Mouse (Mus musculus) embryo, embryonic 9.5 days (tissue): ENCODE measurements around the gene Btn1a1.
A peak's percentile ranks its signal among the peaks of the same experiment; 100 is the strongest.

Source experiments
- DNase-seq: peaks from one replicate; pipeline ENCODE4 v3.0.0-alpha.2; 2017; ENCODE audit errors: extremely low spot score

The Btn1a1 gene

DNA sequence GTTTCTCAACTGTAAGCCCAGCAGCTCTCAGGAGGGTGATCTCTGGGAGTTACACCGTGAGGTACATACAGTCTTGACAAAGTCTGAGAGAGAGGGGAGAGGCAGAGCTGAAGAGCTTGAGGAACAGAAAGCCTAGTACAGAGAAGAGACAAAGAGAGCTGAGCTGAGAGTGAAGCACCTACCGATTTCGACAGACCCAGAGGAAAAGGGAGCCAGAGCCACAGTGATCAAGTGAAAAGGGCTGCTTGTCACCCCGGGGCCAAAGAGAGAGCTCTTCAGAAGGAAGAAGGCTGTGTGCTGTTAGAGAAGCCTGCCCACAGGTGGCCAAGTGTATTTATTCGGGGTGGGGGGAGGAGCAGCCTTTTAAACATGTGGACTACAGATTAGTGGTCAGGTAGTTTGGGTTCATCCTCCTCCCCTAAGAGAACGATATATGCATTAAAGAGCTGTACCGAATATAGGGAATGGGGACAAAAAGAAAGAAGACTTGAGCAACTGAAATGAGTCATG lies at the start of gene Btn1a1:
Gene Btn1a1, minus strand, starts transcription at position 302 of the 510 bp plus-strand sequence.
- peak; percentile 41 for DNase-seq

GRCm38 (mm10) chr13:23515281-23515680 lies 49.6 kb upstream of the Btn1a1 start:
- DNase-seq, result no peak

DNA sequence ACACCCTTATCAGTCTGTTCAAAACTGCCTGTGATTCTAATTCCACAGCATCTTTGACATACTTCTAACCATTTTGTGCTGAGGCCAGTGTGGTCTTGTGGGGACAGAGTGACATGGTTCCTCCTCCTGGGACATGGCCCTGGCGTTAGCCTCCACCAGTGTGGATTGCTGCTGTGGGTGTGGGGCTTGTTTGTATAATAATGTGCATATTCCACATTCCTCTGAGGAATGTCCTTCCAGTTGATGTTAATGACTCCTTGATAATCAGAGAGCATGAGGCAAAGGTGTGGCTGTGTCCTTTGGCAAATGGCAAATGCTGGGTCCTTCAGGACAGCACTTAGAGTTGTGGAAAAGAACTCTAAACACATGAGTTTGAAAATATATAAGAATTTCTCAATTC lies 47.8 kb upstream of the Btn1a1 start:
- DNase-seq, result no peak

DNA sequence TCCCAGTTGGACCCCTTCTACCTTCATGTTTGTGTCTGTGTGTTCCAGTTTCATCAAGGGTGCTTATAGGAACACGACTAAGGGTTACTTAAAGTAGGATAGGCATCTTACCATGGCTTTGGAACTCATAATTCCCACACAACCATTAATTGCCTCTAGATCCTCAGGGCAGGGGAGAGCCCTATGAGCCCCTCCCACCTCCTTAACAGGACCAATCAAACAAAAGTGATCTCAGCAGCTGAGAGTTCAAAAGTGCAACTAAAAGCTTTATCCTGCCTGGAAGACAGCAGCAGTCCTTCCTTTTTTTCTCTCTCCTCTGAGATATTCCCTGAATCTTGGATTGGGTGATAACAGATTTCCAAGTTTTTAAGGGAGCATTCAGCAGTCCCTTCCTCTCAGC lies 44.4 kb upstream of the Btn1a1 start:
- no peak for DNase-seq

DNA sequence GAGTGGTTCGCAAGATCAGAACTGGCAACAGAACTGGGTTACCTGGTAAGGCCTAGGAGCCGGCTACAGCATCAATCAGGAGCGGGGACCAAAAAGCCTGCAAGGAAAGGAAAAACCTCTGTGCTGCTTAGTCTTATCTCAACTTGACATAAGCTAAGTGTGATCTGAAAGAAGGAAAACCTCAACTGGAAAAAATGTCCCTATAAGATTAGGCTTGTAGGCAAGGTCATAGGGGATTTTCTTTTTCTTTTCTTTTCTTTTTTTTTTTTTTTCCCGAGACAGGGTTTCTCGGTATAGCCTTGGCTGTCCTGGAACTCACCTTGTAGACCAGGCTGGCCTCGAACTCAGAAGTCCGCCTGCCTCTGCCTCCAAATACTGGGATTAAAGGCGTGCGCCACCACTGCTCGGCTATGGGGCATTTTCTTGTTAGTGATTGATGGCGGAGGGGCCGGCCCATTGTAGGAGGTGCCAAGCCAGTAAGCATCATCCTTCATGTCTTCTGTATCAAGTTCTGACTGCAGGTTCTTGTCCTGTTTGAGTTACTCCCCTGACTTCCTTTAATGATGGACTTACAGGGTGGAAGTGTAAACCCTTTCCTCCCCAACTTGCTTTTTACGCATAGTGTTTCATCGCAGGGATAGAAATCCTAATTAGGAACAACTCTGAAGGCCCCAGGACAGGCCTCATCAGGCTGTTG lies 41.3 kb upstream of the Btn1a1 start:
- peak; percentile 82 for DNase-seq

- peak; percentile 84 for DNase-seq
These were observed 40.6 kb upstream of the Btn1a1 start for GRCm38 (mm10) chr13:23506351-23506750.

- peak; percentile 61 for DNase-seq
These were observed 40.1 kb upstream of the Btn1a1 start for GRCm38 (mm10) chr13:23505662-23506345.

- DNase-seq, result peak; percentile 89
These were observed 38.1 kb upstream of the Btn1a1 start for GRCm38 (mm10) chr13:23503797-23504196.

DNA sequence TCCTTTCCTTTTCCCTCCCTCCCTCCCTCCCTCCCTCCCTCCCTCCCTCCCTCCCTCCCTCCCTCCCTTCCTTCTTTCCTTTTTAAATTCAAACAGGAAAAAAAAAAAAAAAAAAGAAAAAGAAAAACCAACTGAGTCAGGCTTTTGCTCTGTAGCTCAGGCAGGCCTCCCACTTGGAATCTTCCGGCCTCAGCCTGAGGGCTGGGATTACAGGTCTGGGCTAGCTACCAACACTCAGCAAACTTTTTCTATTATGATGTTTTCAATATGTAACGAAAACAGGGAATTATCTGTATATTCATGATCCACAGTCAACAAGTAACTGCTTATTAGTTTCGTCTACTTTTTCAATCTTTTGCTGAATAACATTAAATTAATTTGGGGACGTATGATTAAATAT lies 37.2 kb upstream of the Btn1a1 start:
- DNase-seq, result no peak

GRCm38 (mm10) chr13:23502031-23502567 lies 36.4 kb upstream of the Btn1a1 start:
- no peak for DNase-seq

DNA sequence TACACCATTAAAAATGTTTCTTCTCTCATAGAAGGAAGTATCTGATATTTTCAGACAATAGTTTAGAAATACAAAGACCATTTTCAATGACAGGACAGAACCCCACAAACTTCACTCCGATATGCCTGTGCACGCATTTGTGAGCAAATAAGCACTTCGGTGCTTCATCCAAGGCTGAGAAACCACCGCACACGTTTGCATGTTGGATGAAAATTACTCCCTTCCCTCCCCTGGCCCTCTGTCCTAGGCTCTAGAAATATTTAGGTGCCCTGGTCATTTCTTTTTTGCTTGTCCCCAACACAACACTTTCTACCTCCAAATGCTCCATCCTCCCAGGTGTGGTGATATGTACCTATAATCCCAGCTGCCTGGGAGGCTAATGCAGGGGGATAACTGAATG lies 35.8 kb upstream of the Btn1a1 start:
- no peak for DNase-seq

DNA sequence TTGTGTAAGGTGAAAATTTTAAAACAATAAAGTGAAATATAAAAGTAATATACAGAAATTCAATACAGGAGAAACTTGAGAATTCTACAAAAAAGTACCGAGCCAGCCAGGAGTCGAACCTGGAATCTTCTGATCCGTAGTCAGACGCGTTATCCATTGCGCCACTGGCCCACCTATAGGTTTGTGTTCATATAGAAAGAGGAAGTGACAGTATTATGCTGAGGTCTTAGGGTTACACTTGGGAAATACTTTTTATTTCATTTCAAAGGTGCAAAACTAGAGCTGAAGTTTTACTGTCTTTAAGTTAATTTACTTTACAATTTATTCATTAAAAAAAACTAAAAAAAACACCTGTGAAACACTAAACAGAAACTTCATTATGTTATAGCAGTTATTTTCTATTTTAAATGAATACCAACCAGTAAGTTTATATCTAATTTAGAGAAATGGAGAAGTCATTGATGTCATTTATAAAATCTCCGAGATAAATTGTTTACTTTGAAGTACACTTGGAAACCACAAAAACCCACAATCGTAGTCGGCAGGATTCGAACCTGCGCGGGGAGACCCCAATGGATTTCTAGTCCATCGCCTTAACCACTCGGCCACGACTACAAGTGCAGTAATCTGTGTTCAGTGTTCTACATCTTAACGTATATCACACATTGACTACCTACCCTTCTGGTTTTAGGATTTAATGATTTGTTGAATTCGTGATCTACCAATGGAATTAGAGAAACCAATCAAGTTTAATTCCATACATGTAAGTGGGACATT lies 34.9 kb upstream of the Btn1a1 start:
- DNase-seq, result peak; percentile 94

DNA sequence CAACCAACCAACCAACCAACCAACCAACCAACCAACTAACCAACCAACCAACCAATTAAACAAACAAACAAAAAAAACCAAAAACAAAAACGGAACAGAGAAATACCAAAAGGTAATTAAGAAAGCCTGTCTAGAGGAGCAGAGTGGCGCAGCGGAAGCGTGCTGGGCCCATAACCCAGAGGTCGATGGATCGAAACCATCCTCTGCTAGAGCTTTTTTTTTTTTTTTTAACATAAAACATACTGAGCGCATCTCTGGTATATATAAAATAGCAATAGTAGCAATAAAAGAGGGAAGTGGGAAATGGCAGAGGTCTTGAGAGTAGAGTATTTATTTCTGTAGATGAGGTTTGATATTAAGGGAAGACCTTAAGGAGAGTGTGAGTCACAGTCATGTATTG lies 34.2 kb upstream of the Btn1a1 start:
- DNase-seq, result peak; percentile 62

DNA sequence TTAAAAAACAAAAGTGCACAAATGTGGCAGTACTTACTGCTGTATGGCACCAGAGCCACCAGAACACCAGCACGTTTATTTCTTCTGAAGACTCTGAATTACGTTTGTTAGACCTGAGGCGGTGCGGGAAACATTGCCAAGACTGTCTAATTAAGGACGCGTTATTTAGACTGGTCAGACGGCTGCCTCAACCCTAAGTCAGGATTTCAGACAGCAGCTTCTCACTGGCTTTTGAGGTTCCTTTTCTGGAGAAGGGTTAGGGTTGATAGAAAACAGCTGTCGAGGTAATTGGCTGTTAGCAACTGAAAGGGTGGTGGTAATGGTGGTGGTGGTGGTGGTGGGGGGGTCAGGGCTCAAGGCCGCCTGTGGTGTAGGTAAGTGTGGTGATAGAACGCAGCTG lies 33.0 kb upstream of the Btn1a1 start:
- DNase-seq, result peak; percentile 46

DNA sequence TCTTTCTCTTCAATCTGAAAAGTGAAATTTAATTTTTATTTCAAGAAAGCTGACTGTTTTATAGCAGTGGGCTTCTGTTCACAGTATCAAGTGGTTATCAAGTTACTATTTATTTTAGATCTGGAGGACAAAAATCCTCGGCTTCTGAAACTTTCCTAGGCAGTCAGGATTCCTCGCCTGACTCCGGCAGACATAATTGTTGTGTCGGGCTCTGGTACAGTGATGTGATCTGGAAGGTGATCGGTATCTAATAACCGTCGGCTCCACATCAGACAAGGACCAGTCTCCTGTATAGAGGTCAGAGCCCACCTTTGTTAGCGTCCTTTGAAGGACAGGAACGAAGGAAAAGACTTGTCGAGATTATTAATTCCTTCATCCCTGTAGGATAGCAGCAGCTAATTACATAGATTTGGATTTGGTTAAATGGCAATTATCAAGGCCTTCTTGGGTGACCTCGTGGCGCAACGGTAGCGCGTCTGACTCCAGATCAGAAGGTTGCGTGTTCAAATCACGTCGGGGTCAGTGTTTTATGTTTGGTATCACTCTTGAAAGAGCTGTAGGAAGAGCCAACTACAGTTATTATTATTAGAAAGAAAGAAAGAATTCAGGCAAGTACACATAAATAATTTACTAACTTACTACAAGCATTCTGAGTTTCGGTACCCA lies 32.1 kb upstream of the Btn1a1 start:
- peak; percentile 93 for DNase-seq

- no peak for DNase-seq
These were observed 29.8 kb upstream of the Btn1a1 start for GRCm38 (mm10) chr13:23495526-23495925.

DNA sequence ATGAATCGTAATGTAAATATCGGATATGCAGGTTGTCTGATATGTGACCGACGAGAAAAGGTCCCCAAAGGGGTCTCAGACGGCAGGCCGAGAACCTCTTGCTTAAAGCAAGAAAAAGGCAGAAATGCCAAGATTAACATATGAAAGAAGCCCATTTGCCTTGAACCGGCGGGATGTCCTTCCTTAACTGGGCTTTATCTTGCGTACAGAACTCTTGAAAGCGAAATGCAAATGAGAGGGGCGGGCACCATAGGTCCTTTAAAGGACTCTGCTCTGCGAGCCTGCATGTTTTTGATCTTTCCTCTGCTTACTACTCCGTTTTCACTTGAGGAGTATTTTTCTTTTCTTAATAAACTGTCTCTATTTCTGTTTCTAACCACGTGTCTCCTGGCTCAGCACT lies 26.3 kb upstream of the Btn1a1 start:
- no peak for DNase-seq

DNA sequence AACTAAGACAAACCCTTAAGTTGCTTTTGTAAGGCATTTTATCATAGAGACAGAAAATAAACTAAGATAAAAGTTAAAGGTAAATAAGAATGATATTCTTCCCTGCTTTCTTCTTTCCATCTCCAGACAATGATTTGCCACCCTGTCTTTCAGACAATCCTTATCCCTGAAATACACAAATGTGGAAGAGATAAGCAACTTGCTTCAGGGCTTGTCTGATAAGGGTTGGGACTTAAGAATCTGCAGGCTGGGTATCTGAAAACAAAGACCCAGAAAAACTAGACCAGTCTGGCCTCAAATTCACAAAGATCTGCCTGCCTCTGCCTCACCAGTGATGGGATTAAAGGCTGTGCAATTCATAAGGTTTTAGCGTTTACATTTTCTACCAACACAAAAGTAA lies 25.6 kb upstream of the Btn1a1 start:
- no peak for DNase-seq

- no peak for DNase-seq
These were observed 25.2 kb upstream of the Btn1a1 start for GRCm38 (mm10) chr13:23490863-23491262.

DNA sequence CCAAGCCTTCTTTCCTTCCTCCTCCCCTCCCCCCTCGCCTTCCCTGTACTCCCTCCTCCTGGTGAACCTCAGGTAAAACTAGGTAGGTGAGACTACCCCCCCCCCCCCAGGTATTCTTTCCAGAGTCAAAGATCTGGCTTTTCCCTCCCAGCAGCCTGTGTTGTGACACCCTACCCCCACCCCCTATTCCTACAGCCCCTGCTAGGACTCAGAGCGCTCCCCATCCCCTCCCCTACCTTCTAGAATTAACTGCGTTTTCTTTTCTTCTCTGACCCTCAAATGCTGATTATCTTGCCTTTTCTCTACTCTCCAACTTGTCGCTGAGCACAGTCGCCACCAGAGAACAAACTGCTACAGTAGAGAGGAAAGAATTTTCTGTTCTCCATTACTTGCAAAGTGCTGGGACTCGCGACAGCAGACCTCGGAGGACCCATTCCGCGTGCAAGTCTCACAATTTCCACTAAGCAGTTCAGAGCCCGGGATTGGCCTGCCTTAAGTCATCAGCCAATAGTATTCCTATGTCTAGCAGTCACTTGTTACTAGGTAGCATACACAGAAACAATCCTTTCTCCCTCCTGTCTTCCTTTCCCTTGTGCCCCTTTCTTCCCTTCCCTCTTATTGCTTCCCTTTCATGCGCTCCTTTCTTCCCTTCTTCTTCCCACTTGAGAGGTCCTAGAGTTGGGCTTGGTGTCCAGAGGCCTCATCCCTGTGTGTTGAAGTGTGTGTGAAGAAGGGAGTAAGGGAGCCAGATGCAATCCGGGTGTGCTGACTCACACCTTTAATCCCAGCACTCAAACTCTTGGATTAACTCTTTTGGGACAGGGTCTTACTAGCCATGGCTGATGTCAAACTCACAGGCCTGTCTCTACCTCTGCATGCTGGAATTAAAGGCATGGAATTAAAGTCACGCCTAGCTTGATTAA lies 23.0 kb upstream of the Btn1a1 start, which contains the start of gene Btn2a2:
Gene Btn2a2, minus strand, starts transcription at position 458 of the 923 bp plus-strand sequence.
- DNase-seq, result peak; percentile 75
